Mouse (Mus musculus) stomach, embryonic 16.5 days (tissue): ENCODE measurements around the gene Fgfrl1. TPM values are rescaled to one million over a fixed set of nuclear protein-coding genes. Genes with fewer than 3 reads are reported as not detected.
A peak's percentile ranks its signal among the peaks of the same experiment; 100 is the strongest.

Experiments used
- ATAC-seq: fragments of 200-750 bp; cut with Nextera tagmentation; 2 replicates; pipeline ENCODE4 v1.8.0; 2017; ENCODE audit warnings: moderate number of reproducible peaks, moderate TSS enrichment; ENCODE audit not compliant: insufficient read depth, low FRiP score
- H3K27ac ChIP-seq: fragments of 300-500 bp; sonication (generic); 2 replicates; pipeline ENCODE4 v1.5.1; 2014; ENCODE audit warnings: low read length
- H3K27me3 ChIP-seq: fragments of 300-500 bp; sonication (generic); 2 replicates; pipeline ENCODE4 v1.6.1; 2014; ENCODE audit warnings: low read length, control low read depth, mixed read lengths; ENCODE audit not compliant: control insufficient read depth, insufficient read depth
- H3K36me3 ChIP-seq: fragments of 300-500 bp; sonication (generic); 2 replicates; pipeline ENCODE4 v1.6.1; 2014; ENCODE audit warnings: low read length; ENCODE audit not compliant: control insufficient read depth, insufficient read depth
- H3K4me1 ChIP-seq: fragments of 300-500 bp; sonication (generic); 2 replicates; pipeline ENCODE4 v1.6.1; 2014; ENCODE audit warnings: low read length, control low read depth, mixed read lengths; ENCODE audit not compliant: control insufficient read depth, insufficient read depth
- H3K4me2 ChIP-seq: fragments of 300-500 bp; sonication (generic); 2 replicates; pipeline ENCODE4 v1.6.1; 2014; ENCODE audit warnings: low read depth, low read length, mixed read lengths
- H3K4me3 ChIP-seq: fragments of 300-500 bp; sonication (generic); replicated peaks from 2 replicates; pipeline ENCODE4 v1.5.1; 2014; ENCODE audit warnings: mild to moderate bottlenecking, low read length
- H3K9ac ChIP-seq: fragments of 300-500 bp; sonication (generic); 2 replicates; pipeline ENCODE4 v1.6.1; 2014; ENCODE audit warnings: low read length
- H3K9me3 ChIP-seq: fragments of 300-500 bp; sonication (generic); replicated peaks from 2 replicates; pipeline ENCODE4 v1.6.1; 2016; ENCODE audit warnings: low read length, control low read depth; ENCODE audit not compliant: control insufficient read depth
- WGBS: fragments of 180-500 bp; shearing (Covaris S2); extraction: QIAGEN DNeasy Blood & Tissue Kit; methylation state at CpG from one replicate; pipeline ENCODE4 v1.1.7; 2014; 5-methylcytosine and 5-hydroxymethylcytosine counted together
- polyA plus RNA-seq: library from polyadenylated mRNA; unstranded; fragments of >200 nt; fragmentation: Nextera tagmentation; extraction: Ambion mirVana; gene quantifications from 2 replicates; pipeline ENCODE4 v1.2.1, GENCODE M21; 2015

Gene Fgfrl1
- polyA plus RNA-seq, 1 experiment from 2014 or later = 11.7 TPM

DNA sequence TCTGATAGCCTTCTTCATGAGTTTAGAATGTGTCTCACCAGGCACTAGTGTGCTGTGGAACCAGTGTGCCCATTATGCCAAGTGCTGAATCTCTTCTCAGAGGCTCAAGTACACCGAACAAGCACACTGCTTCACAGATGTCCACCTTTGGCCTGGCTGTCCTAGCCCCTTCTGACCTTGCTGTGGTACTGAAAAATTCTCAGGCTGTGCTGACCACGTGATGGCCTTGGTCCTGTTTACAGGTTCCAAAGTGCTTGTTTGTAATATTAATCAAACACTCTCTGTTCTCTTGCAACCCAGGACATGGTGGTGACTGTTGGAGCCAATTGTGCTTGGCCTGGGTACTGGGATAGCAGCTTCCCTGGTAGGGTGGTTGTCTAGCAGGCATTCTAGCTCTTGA lies 17.6 kb upstream of the Fgfrl1 start:
- H3K27me3 ChIP-seq = no peaks in the 10 kb centered on the region
- H3K4me1 ChIP-seq = peaks cover 24% of the 10 kb centered on the region
- no peak overlapping the region for H3K4me2 ChIP-seq
- H3K9me3 ChIP-seq = no peaks in the 10 kb centered on the region
- H3K36me3 ChIP-seq = peaks cover 12% of the 10 kb centered on the region
- no peak overlapping the region for H3K9ac ChIP-seq
- H3K4me3 ChIP-seq = no peak overlapping the region
- WGBS = 68% methylated on average over 2 of the region's 2 CpGs
- ATAC-seq = no peak
- H3K27ac ChIP-seq = no peak overlapping the region

DNA sequence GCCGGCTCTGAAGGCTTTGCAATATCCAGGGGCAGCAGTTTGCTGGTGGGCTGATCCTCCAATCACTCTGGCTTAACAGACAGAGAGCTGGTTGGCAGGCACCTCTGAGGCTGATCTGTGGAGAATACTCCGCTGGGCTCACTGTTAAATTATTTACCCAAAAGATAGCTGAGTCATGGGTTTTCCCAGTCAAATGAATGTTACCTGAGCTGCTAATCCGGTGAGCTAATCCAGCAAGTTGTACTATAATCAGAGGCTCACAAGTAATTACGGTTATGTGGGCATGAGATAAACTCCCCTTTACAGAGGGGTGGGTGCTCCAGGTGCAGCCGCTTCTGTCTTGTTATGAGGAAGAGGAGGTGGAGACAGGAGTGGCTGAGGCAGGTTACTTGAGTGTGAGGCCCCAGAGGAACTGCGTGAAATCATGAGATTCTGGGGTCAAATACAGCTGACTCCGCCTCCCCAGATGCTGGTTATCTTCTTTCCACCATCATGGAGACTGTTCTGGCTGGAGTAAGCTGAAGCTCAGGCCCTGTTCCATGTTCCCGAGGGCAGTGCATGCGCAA lies 16.8 kb upstream of the Fgfrl1 start, which contains the start of gene Slc26a1:
Slc26a1 (minus strand) TSS at position 319 of the 566 bp plus-strand sequence.
- ATAC-seq = peak; percentile 7; the same call in 1 of the 2 replicates
- Histone ChIP-seq H3K27me3 (no peaks in the 10 kb centered on the region), H3K9me3 (no peaks in the 10 kb centered on the region), H3K27ac (no peak within 1 kb of the TSS), H3K36me3 (peaks cover 12% of the 10 kb centered on the region), H3K4me2 (no peak within 1 kb of the TSS), H3K4me3 (no peak within 1 kb of the TSS), H3K9ac (no peak within 1 kb of the TSS), H3K4me1 (peaks cover 17% of the 10 kb centered on the region)
- 54% methylated on average over 9 of the region's 9 CpGs for WGBS

DNA sequence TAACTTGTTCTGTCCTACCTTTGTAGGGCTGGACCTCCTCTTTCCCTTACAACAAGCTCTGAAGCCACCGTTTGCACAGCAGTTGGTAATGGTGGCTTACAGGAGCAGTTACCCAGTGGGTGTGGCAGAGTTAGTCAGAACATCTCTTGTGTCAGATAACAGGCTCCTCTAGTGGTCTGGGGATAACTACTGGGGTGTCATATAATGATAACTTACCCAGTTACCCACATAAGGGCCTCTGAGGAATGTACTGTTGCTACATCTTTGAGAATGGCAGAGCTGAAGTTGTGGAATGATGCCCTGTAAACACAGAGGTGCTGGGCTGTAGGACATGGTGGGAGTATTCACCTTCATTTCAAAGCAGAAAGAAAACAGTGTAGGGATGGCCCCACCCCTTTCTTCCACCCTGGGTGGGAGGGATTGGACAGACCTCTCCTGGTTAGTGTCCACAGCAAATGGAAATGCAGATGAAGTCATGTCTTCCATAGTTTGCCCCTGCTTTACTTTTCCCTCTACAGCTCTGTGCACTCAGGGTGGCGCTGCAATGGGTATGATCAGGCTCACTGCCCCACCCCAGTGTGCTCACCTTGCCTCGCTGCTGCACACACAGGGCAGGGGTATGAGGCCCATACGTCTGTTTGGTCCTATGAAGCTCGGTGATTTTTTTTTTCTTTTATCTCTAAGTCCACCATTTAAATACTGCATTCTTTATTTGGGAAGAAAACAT lies 15.2 kb upstream of the Fgfrl1 start:
- Histone ChIP-seq H3K27ac (peak overlapping the region; percentile 49), H3K36me3 (peaks cover 6% of the 10 kb centered on the region), H3K4me1 (peaks cover 17% of the 10 kb centered on the region), H3K9ac (peak overlapping the region; percentile 66), H3K27me3 (no peaks in the 10 kb centered on the region), H3K9me3 (no peaks in the 10 kb centered on the region), H3K4me2 (peak overlapping the region; percentile 59), H3K4me3 (peak overlapping the region; percentile 39)
- peak; percentile 49; the same call in 1 of the 2 replicates for ATAC-seq
- WGBS = 14% methylated on average over 5 of the region's 5 CpGs

DNA sequence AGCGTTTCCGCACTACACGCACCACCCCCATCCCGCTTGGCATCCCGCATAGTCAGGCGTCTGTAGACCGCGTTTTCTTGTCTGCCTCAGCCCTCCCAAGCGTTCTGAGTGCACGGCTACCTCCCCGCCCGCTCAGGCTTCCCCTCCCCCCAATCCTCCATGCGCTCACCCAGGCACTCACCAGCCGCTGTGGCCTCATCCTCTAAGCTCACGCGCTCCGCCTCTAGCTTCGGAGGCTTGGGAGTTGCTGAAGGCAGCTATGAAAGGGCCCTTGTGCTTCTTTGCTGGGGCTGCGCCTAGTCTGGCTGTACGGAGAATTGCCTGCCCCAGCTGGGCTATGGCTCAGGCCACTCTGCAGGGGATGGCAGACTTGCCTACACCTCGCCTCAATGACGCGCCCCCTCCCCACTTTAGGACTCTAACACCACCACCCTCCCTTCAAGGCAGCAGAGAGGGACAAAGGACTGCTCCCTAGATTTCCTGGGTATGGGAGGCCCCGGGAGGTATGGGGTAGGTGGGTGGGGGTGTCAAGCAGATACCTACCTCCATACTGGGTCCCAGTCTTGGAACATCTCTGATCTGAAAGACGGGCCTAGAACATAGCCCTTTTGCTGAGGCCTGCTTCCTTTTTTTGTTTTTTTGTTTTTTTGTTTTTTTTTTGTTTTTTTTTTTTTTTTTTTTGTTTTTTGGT lies 14.4 kb upstream of the Fgfrl1 start:
- ATAC-seq = peak; percentile 69
- whole genome bisulfite sequencing = 5% methylated on average over 25 of the region's 25 CpGs

DNA sequence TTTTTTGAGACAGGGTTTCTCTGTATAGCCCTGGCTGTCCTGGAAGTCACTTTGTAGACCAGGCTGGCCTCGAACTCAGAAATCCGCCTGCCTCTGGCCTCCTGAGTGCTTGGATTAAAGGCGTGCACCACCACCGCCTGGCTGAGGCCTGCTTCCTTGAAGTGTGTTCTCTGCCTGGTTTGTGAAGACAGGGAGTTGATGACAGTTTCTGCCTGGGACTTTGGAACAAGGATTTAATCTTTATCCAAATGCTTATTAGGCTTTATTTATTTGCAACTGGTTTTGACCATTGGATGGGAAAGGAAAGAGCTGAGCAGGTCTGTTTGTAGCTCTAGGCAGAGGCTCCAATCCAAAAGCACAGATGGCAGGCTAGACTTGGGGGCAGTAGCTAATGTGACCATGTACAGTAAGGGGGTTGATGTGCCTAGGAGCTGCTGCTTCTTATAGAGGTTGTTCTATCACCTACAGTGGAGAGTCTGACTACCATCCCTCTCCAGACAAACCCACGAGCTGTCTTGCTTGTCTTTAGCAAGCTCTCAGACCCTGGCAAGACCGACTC lies 13.8 kb upstream of the Fgfrl1 start:
- no peaks in the 10 kb centered on the region for H3K36me3 ChIP-seq
- WGBS = 88% methylated on average over 6 of the region's 6 CpGs
- H3K9ac ChIP-seq = no peak overlapping the region
- no peak for ATAC-seq
- H3K27me3 ChIP-seq = no peaks in the 10 kb centered on the region
- H3K9me3 ChIP-seq = no peaks in the 10 kb centered on the region
- no peak overlapping the region for H3K4me3 ChIP-seq
- no peak overlapping the region for H3K4me2 ChIP-seq
- no peak overlapping the region for H3K27ac ChIP-seq
- peaks cover 17% of the 10 kb centered on the region for H3K4me1 ChIP-seq

More for the DNA sequence above, 14.4 kb upstream of the Fgfrl1 start:
- peaks cover 17% of the 10 kb centered on the region for H3K4me1 ChIP-seq
- H3K4me3 ChIP-seq = peak overlapping the region; percentile 39
- no peaks in the 10 kb centered on the region for H3K27me3 ChIP-seq
- peak overlapping the region; percentile 49 for H3K27ac ChIP-seq
- peak overlapping the region; percentile 59 for H3K4me2 ChIP-seq
- H3K36me3 ChIP-seq = no peaks in the 10 kb centered on the region; the same call in 1 of the 2 replicates
- H3K9me3 ChIP-seq = no peaks in the 10 kb centered on the region
- H3K9ac ChIP-seq = peak overlapping the region; percentile 66

DNA sequence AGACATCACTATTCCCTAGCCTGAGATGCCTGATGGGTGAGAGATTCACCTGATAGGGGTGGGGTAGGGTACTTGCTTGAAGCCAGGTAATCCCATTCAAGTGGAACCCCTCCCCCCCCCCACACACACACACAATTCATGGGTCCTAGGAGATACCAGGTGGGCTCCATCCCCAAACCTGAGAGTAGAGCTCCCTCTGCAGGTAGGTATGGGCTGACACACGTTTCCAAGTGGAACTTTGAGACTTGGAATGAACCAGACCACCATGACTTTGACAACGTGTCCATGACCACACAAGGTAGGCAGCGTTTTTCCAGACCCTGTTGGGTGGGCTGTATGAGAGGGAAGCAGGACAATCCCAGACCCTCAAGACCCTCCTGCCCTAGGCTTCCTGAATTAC lies 12.3 kb upstream of the Fgfrl1 start:
- Histone ChIP-seq H3K36me3 (no peaks in the 10 kb centered on the region), H3K27ac (no peak overlapping the region), H3K9ac (no peak overlapping the region), H3K4me1 (peaks cover 17% of the 10 kb centered on the region), H3K27me3 (no peaks in the 10 kb centered on the region), H3K4me3 (no peak overlapping the region), H3K4me2 (no peak overlapping the region), H3K9me3 (no peaks in the 10 kb centered on the region)
- 49% methylated on average over 3 of the region's 3 CpGs for WGBS
- no peak for ATAC-seq

DNA sequence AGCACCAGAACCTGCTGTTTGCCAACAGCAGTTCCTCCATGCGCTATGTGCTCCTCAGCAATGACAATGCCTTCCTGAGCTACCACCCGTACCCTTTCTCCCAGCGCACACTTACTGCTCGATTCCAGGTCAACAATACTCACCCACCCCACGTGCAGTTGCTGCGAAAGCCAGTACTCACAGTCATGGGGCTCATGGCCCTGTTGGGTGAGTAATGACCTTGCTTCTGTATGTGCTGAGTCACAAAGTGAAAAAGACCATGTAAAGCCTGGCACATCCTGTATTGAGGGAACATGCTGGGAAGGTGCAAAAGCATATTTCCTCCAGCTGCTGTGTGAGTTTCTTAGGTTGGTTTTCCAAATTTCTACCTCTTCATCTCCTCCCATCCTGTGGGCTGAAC lies 11.3 kb upstream of the Fgfrl1 start:
- Histone ChIP-seq H3K4me2 (no peak overlapping the region), H3K27me3 (no peaks in the 10 kb centered on the region), H3K9ac (no peak overlapping the region), H3K36me3 (no peaks in the 10 kb centered on the region), H3K27ac (no peak overlapping the region), H3K4me1 (peaks cover 14% of the 10 kb centered on the region), H3K9me3 (no peaks in the 10 kb centered on the region), H3K4me3 (no peak overlapping the region)
- WGBS = 91% methylated on average over 6 of the region's 6 CpGs
- no peak for ATAC-seq

DNA sequence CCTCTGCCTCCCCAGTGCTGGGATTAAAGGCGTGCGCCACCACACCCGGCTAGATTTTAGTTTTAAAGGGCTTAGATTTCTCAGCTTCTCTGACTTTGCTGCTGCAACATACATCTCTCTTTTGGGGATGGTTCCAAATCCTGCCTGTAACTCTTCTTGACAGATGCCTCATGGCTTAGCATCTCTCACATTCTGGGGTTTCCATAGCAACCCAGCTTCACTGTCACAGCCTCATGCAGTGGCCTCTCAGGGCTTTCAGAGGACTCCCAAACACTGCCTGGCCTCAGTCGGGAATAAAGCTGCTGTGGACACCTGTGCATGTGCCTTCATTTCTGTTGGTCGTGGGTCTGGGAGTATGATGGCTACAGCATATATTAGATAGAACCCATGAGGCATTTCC lies 3.1 kb upstream of the Fgfrl1 start:
- Histone ChIP-seq H3K4me1 (no peaks in the 10 kb centered on the region), H3K4me3 (no peak overlapping the region), H3K9me3 (no peaks in the 10 kb centered on the region), H3K27me3 (no peaks in the 10 kb centered on the region), H3K36me3 (no peaks in the 10 kb centered on the region), H3K27ac (no peak overlapping the region), H3K9ac (no peak overlapping the region), H3K4me2 (no peak overlapping the region)
- ATAC-seq = no peak
- 76% methylated on average over 5 of the region's 5 CpGs for WGBS

DNA sequence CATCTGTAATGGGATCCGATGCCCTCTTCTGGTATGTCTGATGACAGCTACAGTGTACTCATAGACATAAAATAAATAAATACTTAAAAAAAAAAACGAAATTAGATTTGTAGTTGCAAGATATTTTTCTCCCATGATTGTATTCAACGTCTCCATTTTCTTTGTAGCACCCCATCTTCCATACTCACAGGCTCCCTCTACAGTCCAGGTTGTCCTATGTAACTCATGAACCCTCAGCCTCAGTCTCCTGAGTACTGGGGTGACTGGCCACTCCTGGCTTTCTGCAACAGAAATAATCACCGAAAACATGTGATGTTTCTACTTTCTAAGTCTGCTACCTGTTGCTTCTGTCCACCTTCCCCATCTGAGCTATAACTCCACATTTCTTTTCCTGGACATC lies 1.0 kb upstream of the Fgfrl1 start:
- Histone ChIP-seq H3K27me3 (no peaks in the 10 kb centered on the region), H3K4me1 (peaks cover 11% of the 10 kb centered on the region), H3K4me2 (no peak overlapping the region), H3K27ac (no peak overlapping the region), H3K36me3 (no peaks in the 10 kb centered on the region), H3K4me3 (no peak overlapping the region), H3K9ac (no peak overlapping the region), H3K9me3 (no peaks in the 10 kb centered on the region)
- no peak for ATAC-seq
- WGBS = 64% methylated on average over 4 of the region's 4 CpGs
